Mouse (Mus musculus): ENCODE results near the gene Rspo1. TPM values are rescaled to one million over a fixed set of nuclear protein-coding genes. Genes with fewer than 3 reads are reported as not detected.

Rspo1 gene
- polyA plus RNA-seq, 1 experiment from 2014 or later: 56.2 TPM

- H3K9me3 ChIP-seq (ENCODE audit: control insufficient read depth, low read length): no peaks in the 10 kb centered on the region
- H3K4me1 ChIP-seq (replicated peaks; ENCODE audit: control insufficient read depth, insufficient read depth, low read length): peaks cover 6% of the 10 kb centered on the region; the same call in 1 of the 2 replicates
- H3K4me3 ChIP-seq (ENCODE audit: low read depth, low read length): peak overlapping the region; percentile 94
- WGBS: 1% methylated on average over 50 of the region's 50 CpGs
- peak overlapping the region; percentile 93 for H3K4me2 ChIP-seq (ENCODE audit: low read depth, low read length, severe bottlenecking)
- peak overlapping the region; percentile 83 for H3K9ac ChIP-seq (ENCODE audit: low read length)
- peak overlapping the region; percentile 31; the same call in 1 of the 2 replicates for H3K27ac ChIP-seq (ENCODE audit: low read depth, low read length)
- no peaks in the 10 kb centered on the region for H3K27me3 ChIP-seq (ENCODE audit: control insufficient read depth, insufficient read depth, low read length)
- H3K36me3 ChIP-seq (ENCODE audit: control insufficient read depth, insufficient read depth, low read length): peaks cover 2% of the 10 kb centered on the region; the same call in 1 of the 2 replicates
- peak; percentile 99 for ATAC-seq (replicated peaks; ENCODE audit: low FRiP score)
- peak; percentile 97 for DNase-seq (ENCODE audit: low spot score)
Observed at GRCm38 (mm10) chr4:125029891-125030614, 43.8 kb downstream of the Rspo1 start.

- DNase-seq (ENCODE audit: low spot score) (no peak), ATAC-seq (replicated peaks; ENCODE audit: low FRiP score) (no peak)
- no peak overlapping the region for H3K9ac ChIP-seq (ENCODE audit: low read length)
- no peak overlapping the region for H3K4me3 ChIP-seq (ENCODE audit: low read depth, low read length)
- no peak overlapping the region for H3K27ac ChIP-seq (ENCODE audit: low read depth, low read length)
- peaks cover 13% of the 10 kb centered on the region; the same call in 1 of the 2 replicates for H3K36me3 ChIP-seq (ENCODE audit: control insufficient read depth, insufficient read depth, low read length)
- H3K4me2 ChIP-seq (ENCODE audit: low read depth, low read length, severe bottlenecking): no peak overlapping the region
- H3K9me3 ChIP-seq (ENCODE audit: control insufficient read depth, low read length): no peaks in the 10 kb centered on the region
- H3K27me3 ChIP-seq (ENCODE audit: control insufficient read depth, insufficient read depth, low read length): no peaks in the 10 kb centered on the region
- peaks cover 6% of the 10 kb centered on the region; the same call in 1 of the 2 replicates for H3K4me1 ChIP-seq (replicated peaks; ENCODE audit: control insufficient read depth, insufficient read depth, low read length)
- WGBS: 97% methylated on average over 4 of the region's 4 CpGs
Observed at GRCm38 (mm10) chr4:125034341-125034740, 48.1 kb downstream of the Rspo1 start.

- DNase-seq (ENCODE audit: low spot score) (no peak), ATAC-seq (replicated peaks; ENCODE audit: low FRiP score) (no peak)
- H3K27ac ChIP-seq (ENCODE audit: low read depth, low read length): no peak overlapping the region
- no peaks in the 10 kb centered on the region for H3K9me3 ChIP-seq (ENCODE audit: control insufficient read depth, low read length)
- peaks cover 10% of the 10 kb centered on the region for H3K36me3 ChIP-seq (ENCODE audit: control insufficient read depth, insufficient read depth, low read length)
- no peaks in the 10 kb centered on the region for H3K4me1 ChIP-seq (replicated peaks; ENCODE audit: control insufficient read depth, insufficient read depth, low read length)
- no peak overlapping the region for H3K4me3 ChIP-seq (ENCODE audit: low read depth, low read length)
- WGBS: 91% methylated on average over 7 of the region's 7 CpGs
- no peak overlapping the region for H3K4me2 ChIP-seq (ENCODE audit: low read depth, low read length, severe bottlenecking)
- no peak overlapping the region for H3K9ac ChIP-seq (ENCODE audit: low read length)
- H3K27me3 ChIP-seq (ENCODE audit: control insufficient read depth, insufficient read depth, low read length): no peaks in the 10 kb centered on the region
Observed at GRCm38 (mm10) chr4:125044454-125044853, 58.2 kb downstream of the Rspo1 start.

GRCm38 (mm10) chr4:125055385-125055784 lies 69.2 kb downstream of the Rspo1 start:
- WGBS: 93% methylated on average over 9 of the region's 9 CpGs

GRCm38 (mm10) chr4:125056476-125056875 lies 70.2 kb downstream of the Rspo1 start:
- DNase-seq (ENCODE audit: low spot score): no peak
- ATAC-seq (replicated peaks; ENCODE audit: low FRiP score): no peak
- H3K27ac ChIP-seq (ENCODE audit: low read depth, low read length): no peak overlapping the region
- H3K27me3 ChIP-seq (ENCODE audit: control insufficient read depth, insufficient read depth, low read length): no peaks in the 10 kb centered on the region
- peaks cover 6% of the 10 kb centered on the region; the same call in 1 of the 2 replicates for H3K36me3 ChIP-seq (ENCODE audit: control insufficient read depth, insufficient read depth, low read length)
- no peaks in the 10 kb centered on the region; the same call in 1 of the 2 replicates for H3K4me1 ChIP-seq (replicated peaks; ENCODE audit: control insufficient read depth, insufficient read depth, low read length)
- H3K9ac ChIP-seq (ENCODE audit: low read length): no peak overlapping the region
- H3K4me2 ChIP-seq (ENCODE audit: low read depth, low read length, severe bottlenecking): no peak overlapping the region
- H3K9me3 ChIP-seq (ENCODE audit: control insufficient read depth, low read length): no peaks in the 10 kb centered on the region
- no peak overlapping the region for H3K4me3 ChIP-seq (ENCODE audit: low read depth, low read length)
- 79% methylated on average over 4 of the region's 4 CpGs for WGBS

More at GRCm38 (mm10) chr4:125055385-125055784, 69.2 kb downstream of the Rspo1 start:
- no peak for DNase-seq (ENCODE audit: low spot score)
- no peak overlapping the region for H3K4me2 ChIP-seq (ENCODE audit: low read depth, low read length, severe bottlenecking)
- H3K9ac ChIP-seq (ENCODE audit: low read length): no peak overlapping the region
- no peak for ATAC-seq (replicated peaks; ENCODE audit: low FRiP score)
- H3K27me3 ChIP-seq (ENCODE audit: control insufficient read depth, insufficient read depth, low read length): no peaks in the 10 kb centered on the region
- no peak overlapping the region for H3K4me3 ChIP-seq (ENCODE audit: low read depth, low read length)
- no peak overlapping the region for H3K27ac ChIP-seq (ENCODE audit: low read depth, low read length)
- no peaks in the 10 kb centered on the region for H3K9me3 ChIP-seq (ENCODE audit: control insufficient read depth, low read length)
- peaks cover 6% of the 10 kb centered on the region; the same call in 1 of the 2 replicates for H3K36me3 ChIP-seq (ENCODE audit: control insufficient read depth, insufficient read depth, low read length)
- no peaks in the 10 kb centered on the region; the same call in 1 of the 2 replicates for H3K4me1 ChIP-seq (replicated peaks; ENCODE audit: control insufficient read depth, insufficient read depth, low read length)

GRCm38 (mm10) chr4:125057273-125057672 lies 71.0 kb downstream of the Rspo1 start:
- WGBS: 64% methylated on average over 3 of the region's 3 CpGs
- H3K27ac ChIP-seq (ENCODE audit: low read depth, low read length): no peak overlapping the region
- no peak overlapping the region for H3K9ac ChIP-seq (ENCODE audit: low read length)
- no peaks in the 10 kb centered on the region; the same call in 1 of the 2 replicates for H3K4me1 ChIP-seq (replicated peaks; ENCODE audit: control insufficient read depth, insufficient read depth, low read length)
- no peaks in the 10 kb centered on the region for H3K9me3 ChIP-seq (ENCODE audit: control insufficient read depth, low read length)
- no peaks in the 10 kb centered on the region for H3K27me3 ChIP-seq (ENCODE audit: control insufficient read depth, insufficient read depth, low read length)
- H3K4me3 ChIP-seq (ENCODE audit: low read depth, low read length): no peak overlapping the region
- ATAC-seq (replicated peaks; ENCODE audit: low FRiP score) (no peak), DNase-seq (ENCODE audit: low spot score) (no peak)
- H3K36me3 ChIP-seq (ENCODE audit: control insufficient read depth, insufficient read depth, low read length): peaks cover 6% of the 10 kb centered on the region; the same call in 1 of the 2 replicates
- H3K4me2 ChIP-seq (ENCODE audit: low read depth, low read length, severe bottlenecking): no peak overlapping the region

GRCm38 (mm10) chr4:125058033-125058432 lies 71.8 kb downstream of the Rspo1 start:
- DNase-seq (ENCODE audit: low spot score): no peak
- 63% methylated on average over 5 of the region's 5 CpGs for WGBS

More at GRCm38 (mm10) chr4:125058033-125058432, 71.8 kb downstream of the Rspo1 start:
- peaks cover 2% of the 10 kb centered on the region; the same call in 1 of the 2 replicates for H3K36me3 ChIP-seq (ENCODE audit: control insufficient read depth, insufficient read depth, low read length)
- no peaks in the 10 kb centered on the region for H3K27me3 ChIP-seq (ENCODE audit: control insufficient read depth, insufficient read depth, low read length)
- H3K9me3 ChIP-seq (ENCODE audit: control insufficient read depth, low read length): no peaks in the 10 kb centered on the region
- no peak overlapping the region for H3K9ac ChIP-seq (ENCODE audit: low read length)
- no peak for ATAC-seq (replicated peaks; ENCODE audit: low FRiP score)
- no peaks in the 10 kb centered on the region; the same call in 1 of the 2 replicates for H3K4me1 ChIP-seq (replicated peaks; ENCODE audit: control insufficient read depth, insufficient read depth, low read length)
- no peak overlapping the region for H3K4me3 ChIP-seq (ENCODE audit: low read depth, low read length)
- no peak overlapping the region for H3K27ac ChIP-seq (ENCODE audit: low read depth, low read length)
- H3K4me2 ChIP-seq (ENCODE audit: low read depth, low read length, severe bottlenecking): no peak overlapping the region
